Mouse (Mus musculus) myocyte (in vitro differentiated cells): ENCODE data around the gene Shisa9. TPM values are rescaled to one million over a fixed set of nuclear protein-coding genes. Genes with fewer than 3 reads are reported as not detected.

Source experiments
- H3K27me3 ChIP-seq: one replicate; pipeline ENCODE4 v1.6.1; 2011; ENCODE audit not compliant: control insufficient read depth, insufficient read depth, insufficient read length
- H3K36me3 ChIP-seq: one replicate; pipeline ENCODE4 v1.6.1; 2011; ENCODE audit not compliant: control insufficient read depth, insufficient read depth
- H3K4me2 ChIP-seq: one replicate; pipeline ENCODE4 v1.6.1; 2011; ENCODE audit warnings: low read depth, control low read depth
- H3K4me3 ChIP-seq: one replicate; pipeline ENCODE4 v1.5.1; 2011; ENCODE audit warnings: mild to moderate bottlenecking, control low read depth, moderate library complexity
- H3K79me2 ChIP-seq: one replicate; pipeline ENCODE4 v1.6.1; 2011; ENCODE audit not compliant: control insufficient read depth, insufficient read depth
- H3ac ChIP-seq: one replicate; pipeline ENCODE4 v1.6.1; 2011; ENCODE audit not compliant: control insufficient read depth, insufficient read length
- CEBPB ChIP-seq: IDR thresholded peaks from 2 replicates; pipeline ENCODE4 v1.6.1; 2011; ENCODE audit warnings: mild to moderate bottlenecking, moderate library complexity; ENCODE audit not compliant: poor library complexity, insufficient read depth, severe bottlenecking
- E2F4 ChIP-seq: IDR thresholded peaks from one replicate; pipeline ENCODE4 v1.6.1; 2011; ENCODE audit warnings: mild to moderate bottlenecking, control low read depth, moderate library complexity; ENCODE audit not compliant: insufficient read depth
- MAX ChIP-seq: IDR thresholded peaks from one replicate; pipeline ENCODE4 v1.6.1; 2011; ENCODE audit warnings: low read depth, mild to moderate bottlenecking, control low read depth
- MYOD1 ChIP-seq, 3 experiments: IDR thresholded peaks; one replicate each; pipeline ENCODE4 v1.6.1; 2011; ENCODE audit warnings: control low read depth in 2 of 3, low read depth in 2 of 3, mild to moderate bottlenecking in 2 of 3, moderate library complexity in 1 of 3; ENCODE audit not compliant: insufficient read length in 2 of 3, control insufficient read depth in 1 of 3
- MYOG ChIP-seq, 3 experiments: IDR thresholded peaks; one replicate each; pipeline ENCODE4 v1.6.1; 2011; ENCODE audit warnings: control low read depth in 2 of 3, low read depth in 2 of 3, mild to moderate bottlenecking in 2 of 3; ENCODE audit not compliant: insufficient read length in 2 of 3, control insufficient read depth in 1 of 3, insufficient read depth in 1 of 3
- POLR2A ChIP-seq: IDR thresholded peaks from one replicate; pipeline ENCODE4 v1.6.1; 2011; ENCODE audit warnings: low read depth, mild to moderate bottlenecking, control low read depth, moderate library complexity; ENCODE audit not compliant: insufficient read length
- POLR2AphosphoS2 ChIP-seq: IDR thresholded peaks from one replicate; pipeline ENCODE4 v1.6.1; 2011; ENCODE audit warnings: low read depth, control low read depth; ENCODE audit not compliant: insufficient read length
- REST ChIP-seq: IDR thresholded peaks from one replicate; pipeline ENCODE4 v1.6.1; 2011; ENCODE audit warnings: mild to moderate bottlenecking, control low read depth, moderate library complexity; ENCODE audit not compliant: insufficient read depth, insufficient read length
- SRF ChIP-seq: IDR thresholded peaks from one replicate; pipeline ENCODE4 v1.6.1; 2011; ENCODE audit warnings: low read depth; ENCODE audit not compliant: control insufficient read depth, insufficient read length
- TCF12 ChIP-seq: IDR thresholded peaks from one replicate; pipeline ENCODE4 v1.6.1; 2011; ENCODE audit warnings: mild to moderate bottlenecking, control low read depth; ENCODE audit not compliant: poor library complexity, insufficient read depth, severe bottlenecking
- TCF3 ChIP-seq: IDR thresholded peaks from one replicate; pipeline ENCODE4 v1.6.1; 2011; ENCODE audit warnings: low read depth, control low read depth; ENCODE audit not compliant: insufficient read length
- USF1 ChIP-seq: IDR thresholded peaks from one replicate; pipeline ENCODE4 v1.6.1; 2011; ENCODE audit warnings: low read depth, mild to moderate bottlenecking, control low read depth, moderate library complexity
- polyA plus RNA-seq: library from polyadenylated mRNA; unstranded; fragments of >200 nt; fragmentation: generic; extraction: Trizol; gene quantifications from one replicate; pipeline ENCODE4 v1.2.1, GENCODE M21; 2012; ENCODE audit warnings: missing spikeins

Shisa9 gene
- polyA plus RNA-seq, 1 experiment, result not detected

GRCm38 (mm10) chr16:12307318-12307965 is 323.5 kb downstream of the Shisa9 start:
- no peak overlapping the region for H3K4me2 ChIP-seq
- no peaks in the 10 kb centered on the region for H3K79me2 ChIP-seq
- no peak overlapping the region for H3K4me3 ChIP-seq
- TF ChIP-seq MYOG (IDR thresholded peaks at IDR 0.05; ENCODE audit: control insufficient read depth in 1 of 3, insufficient read depth in 1 of 3, insufficient read length in 2 of 3, low read depth in 2 of 3), result no peak
- H3ac ChIP-seq, result no peak overlapping the region
- no peaks in the 10 kb centered on the region for H3K36me3 ChIP-seq
- H3K27me3 ChIP-seq, result no peaks in the 10 kb centered on the region

- TF ChIP-seq CEBPB (no peak), POLR2AphosphoS2 (no peak), USF1 (no peak), MYOG (IDR thresholded peaks at IDR 0.05; ENCODE audit: control insufficient read depth in 1 of 3, insufficient read depth in 1 of 3, insufficient read length in 2 of 3, low read depth in 2 of 3) (no peak), E2F4 (no peak), MYOD1 (IDR thresholded peaks at IDR 0.05; ENCODE audit: control insufficient read depth in 1 of 3, insufficient read length in 2 of 3, low read depth in 2 of 3) (no peak), REST (no peak), MAX (no peak), POLR2A (no peak), SRF (no peak), TCF3 (no peak), TCF12 (no peak)
- H3K79me2 ChIP-seq, result no peaks in the 10 kb centered on the region
- H3K27me3 ChIP-seq, result no peaks in the 10 kb centered on the region
- H3K4me3 ChIP-seq, result no peak overlapping the region
- H3ac ChIP-seq, result no peak overlapping the region
- no peaks in the 10 kb centered on the region for H3K36me3 ChIP-seq
- H3K4me2 ChIP-seq, result no peak overlapping the region
Observed at GRCm38 (mm10) chr16:12309826-12310225, 325.9 kb downstream of the Shisa9 start.

- Histone ChIP-seq H3K79me2 (no peaks in the 10 kb centered on the region), H3K4me2 (no peak overlapping the region), H3K27me3 (no peaks in the 10 kb centered on the region), H3ac (no peak overlapping the region), H3K4me3 (no peak overlapping the region), H3K36me3 (no peaks in the 10 kb centered on the region)
- TF ChIP-seq SRF (no peak), TCF12 (no peak), TCF3 (no peak), POLR2A (no peak), USF1 (no peak), E2F4 (no peak), MYOG (IDR thresholded peaks at IDR 0.05; ENCODE audit: control insufficient read depth in 1 of 3, insufficient read depth in 1 of 3, insufficient read length in 2 of 3, low read depth in 2 of 3) (no peak), MAX (no peak), MYOD1 (IDR thresholded peaks at IDR 0.05; ENCODE audit: control insufficient read depth in 1 of 3, insufficient read length in 2 of 3, low read depth in 2 of 3) (no peak), REST (no peak), CEBPB (no peak)
Observed at GRCm38 (mm10) chr16:12315627-12316026, 331.7 kb downstream of the Shisa9 start.

Other genes with a start within 250 kb of the Shisa9 start
- 29.6 TPM for gene Cpped1, start 74.7 kb upstream of the Shisa9 start, polyA plus RNA-seq